Mouse (Mus musculus) lung, postnatal 14 days (tissue): Measurements from ENCODE around the gene March6.

Experiments used
- DNase-seq: peaks from one replicate; pipeline ENCODE4 v3.0.0; 2021

The March6 gene

DNA sequence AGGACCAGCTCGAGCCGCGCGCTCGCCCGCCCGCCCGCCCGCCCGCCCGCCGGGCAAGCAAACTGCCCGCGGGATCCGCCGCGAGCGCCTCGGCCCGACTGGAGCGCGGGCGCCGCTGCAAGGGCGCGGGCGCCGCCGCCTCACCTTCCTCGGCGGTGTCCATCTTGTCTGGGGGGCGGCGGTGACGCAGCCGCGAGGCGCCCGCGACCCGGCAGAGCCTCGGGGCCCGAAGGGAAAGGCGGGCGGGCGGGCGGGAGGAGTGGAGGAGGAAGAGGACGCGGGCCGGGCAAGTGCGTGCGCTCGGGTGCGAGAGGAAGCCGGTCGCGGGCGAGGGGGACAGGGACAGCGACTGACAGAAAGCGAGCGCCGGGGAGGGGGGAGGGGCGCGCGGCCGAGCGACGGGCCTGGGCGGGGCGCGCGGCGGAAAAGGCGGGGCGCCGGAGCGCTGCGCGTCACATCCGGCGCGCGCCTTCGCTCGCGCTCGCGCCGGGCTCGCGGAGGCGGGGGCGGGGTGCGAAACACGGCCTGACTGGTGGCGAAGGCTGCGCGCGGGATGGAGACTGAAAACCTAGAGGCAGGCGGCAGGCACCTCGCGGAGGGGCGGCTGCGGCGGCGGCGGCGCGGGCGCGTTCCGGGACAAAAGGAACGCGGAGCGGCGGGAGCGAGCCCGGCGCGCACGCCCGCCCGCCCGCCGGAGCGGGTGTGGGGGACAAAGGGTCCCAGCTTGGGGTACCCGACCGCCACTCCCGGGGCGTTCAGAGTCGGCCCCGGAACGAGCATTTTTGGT is at the start of gene March6:
March6 (minus strand) TSS at position 395 of the 787 bp plus-strand sequence.
- peak; percentile 91 for DNase-seq

- no peak for DNase-seq
These were observed 45.2 kb upstream of the March6 start for GRCm38 (mm10) chr15:31576076-31576475.

DNA sequence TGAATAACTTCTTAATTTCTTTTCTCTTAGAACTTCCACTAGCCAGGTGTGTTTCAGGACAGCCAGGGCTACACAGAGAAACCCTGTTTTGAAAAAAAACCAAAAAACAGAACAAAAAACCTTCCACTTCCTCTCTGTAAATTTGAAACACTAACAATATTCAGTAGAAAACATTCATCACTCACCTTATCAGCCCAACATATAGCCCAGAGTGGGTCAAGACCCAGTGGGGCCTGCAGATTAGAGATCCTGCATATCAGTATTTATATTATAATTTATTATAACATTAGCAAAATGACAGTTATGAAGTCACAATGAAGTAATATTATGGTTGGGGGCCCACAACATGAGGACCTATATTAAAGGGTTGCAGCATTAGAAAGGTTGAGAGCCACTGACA is 42.8 kb upstream of the March6 start:
- DNase-seq: no peak

DNA sequence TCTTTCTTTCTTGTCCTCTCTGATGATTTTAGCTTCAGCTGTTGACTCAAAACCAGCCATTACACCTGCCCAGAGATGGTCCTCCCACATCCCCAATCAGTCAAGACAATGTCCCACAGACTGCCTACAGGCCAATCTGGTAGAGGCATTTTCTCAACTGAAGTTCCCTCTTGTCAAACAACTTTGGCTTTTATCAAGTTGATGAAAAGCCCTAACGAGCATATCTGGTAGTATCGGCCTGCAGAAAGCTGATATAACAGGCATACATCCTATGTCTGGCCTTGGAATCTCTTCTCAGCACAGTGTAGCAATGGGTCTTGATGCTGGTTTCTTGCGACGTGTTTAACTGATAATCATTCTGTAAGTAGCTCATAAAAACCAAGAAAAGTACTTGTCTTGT is 42.4 kb upstream of the March6 start:
- DNase-seq: no peak

DNA sequence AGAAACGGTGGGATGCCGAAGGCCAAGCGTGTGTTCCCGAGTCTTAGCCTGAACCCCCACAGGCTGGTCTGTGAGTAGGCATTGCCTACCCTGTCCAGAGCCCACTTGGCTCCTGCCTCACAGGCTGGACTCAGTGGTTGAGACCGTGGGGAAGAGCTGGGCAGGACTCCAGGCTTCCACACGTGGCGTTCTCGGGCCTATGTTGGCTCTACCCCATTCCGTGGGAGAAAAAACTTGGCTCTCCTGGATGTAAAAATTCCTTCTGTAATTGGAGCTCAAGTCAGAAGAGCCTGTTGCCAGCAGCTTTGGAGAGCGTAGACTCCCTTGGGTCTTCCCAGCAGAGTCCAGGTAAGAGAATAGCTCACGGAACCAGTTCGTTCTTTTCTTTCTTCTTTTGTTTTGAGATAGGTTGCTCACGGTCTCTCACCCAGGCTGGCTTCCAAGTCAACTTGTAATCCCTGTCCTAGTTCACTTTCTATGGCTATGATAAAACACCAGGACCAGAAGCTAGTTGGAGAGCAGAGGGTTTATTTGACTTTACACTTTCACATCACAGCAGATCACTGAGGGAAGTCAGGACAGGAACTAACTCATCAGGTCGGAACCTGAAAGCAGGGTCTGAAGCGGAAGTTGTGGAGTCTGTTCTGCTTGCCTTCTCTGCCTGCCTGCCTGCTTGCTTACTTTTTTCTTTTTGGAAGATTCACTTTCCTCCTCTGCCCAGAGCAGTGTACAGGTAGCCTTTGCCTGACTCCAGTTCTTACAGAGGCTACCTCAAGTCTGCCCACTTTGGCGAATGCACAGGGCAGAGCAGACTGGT is 41.3 kb upstream of the March6 start:
- DNase-seq: no peak

DNA sequence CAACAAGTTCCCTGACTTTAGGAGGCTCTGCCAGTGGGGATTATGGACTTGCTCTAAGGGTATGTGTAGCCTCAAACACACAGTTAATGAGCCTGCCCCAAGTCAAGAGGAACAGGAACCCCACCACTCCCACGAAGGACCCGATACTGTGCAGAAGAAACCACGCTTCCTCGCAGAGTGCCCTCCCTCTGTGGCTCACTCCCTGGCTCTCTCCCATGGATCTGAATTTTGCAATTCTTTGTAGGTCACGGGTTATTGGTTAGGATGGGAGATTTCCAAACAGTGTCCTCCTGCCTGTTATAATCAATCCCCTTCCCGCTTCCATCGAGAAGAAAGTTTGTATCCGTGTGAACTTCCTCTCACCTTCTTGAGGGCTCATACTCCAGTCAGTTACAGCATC is 40.1 kb upstream of the March6 start:
- DNase-seq: no peak

DNA sequence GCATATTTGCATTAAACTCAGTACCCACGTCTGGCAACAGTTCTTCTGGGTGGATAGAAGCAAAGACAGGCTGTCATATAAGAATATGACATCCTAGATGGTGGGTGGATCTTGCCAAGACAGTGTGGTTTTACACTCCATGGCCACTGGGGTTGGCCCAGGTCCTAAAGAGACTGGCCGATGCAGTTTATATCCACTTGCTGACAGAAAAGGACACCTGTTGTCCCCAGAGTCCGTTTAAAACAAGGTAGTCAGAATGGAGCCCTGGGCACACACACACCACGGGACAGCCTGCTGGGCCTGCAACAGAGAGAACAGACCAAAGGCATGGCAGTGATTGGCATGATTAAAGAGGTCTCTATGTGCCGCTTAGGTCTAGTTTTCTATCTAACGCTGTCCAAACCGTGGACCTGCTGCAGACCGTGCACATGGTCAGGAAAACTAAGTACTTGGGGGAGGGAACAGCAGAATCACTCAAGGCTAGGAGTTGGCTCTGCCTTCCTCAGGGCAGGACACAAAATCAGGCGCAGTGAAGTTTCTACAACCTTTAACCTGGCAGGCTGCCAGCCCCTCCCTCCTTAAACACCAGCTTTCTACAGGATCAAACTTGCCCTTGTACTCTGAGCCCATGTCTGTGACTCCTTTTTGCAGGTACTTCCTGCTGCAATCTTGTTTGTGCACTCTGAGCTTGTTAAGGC is 38.6 kb upstream of the March6 start:
- peak; percentile 28 for DNase-seq

- peak; percentile 60 for DNase-seq
These were observed 37.7 kb upstream of the March6 start for GRCm38 (mm10) chr15:31568581-31568996.

DNA sequence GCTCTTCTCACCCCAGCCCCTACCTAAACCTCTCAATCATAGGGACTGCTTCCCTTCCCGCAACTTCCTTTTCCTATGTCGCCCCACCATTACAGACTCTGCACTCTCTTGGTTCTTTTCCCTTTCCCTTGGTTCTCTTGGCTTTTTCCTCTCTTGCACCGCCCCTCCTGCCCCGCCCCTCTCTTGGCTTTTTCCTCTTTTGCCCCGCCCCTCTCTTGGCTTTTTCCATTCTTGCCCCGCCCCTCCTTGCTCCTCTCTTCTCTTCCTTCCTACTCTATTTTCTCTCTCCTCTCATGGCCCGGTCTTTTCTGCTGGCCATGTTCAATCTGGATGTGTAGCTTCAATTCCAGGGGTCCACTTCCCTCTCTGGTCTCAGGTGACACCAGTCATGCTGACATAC is 36.6 kb upstream of the March6 start:
- no peak for DNase-seq

DNA sequence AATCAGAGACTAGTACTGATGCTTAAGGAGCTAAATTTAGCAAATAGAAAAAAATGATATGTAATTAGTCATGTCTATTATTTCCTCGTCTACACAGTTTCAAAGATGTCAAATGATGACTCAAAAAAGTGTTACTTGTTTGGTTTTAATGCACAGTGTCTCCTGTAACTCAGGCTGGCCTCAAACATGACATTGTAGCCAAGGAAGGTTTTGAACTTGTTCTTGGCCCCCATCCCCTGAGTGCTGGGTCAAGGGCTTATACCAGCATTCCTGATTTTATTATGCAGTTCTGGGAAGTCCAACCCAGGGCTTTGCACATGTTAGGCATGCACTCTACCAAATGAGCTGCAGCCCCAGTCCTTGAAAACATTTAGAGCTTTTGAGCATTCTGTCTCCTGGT is 34.9 kb upstream of the March6 start:
- DNase-seq: no peak

GRCm38 (mm10) chr15:31565184-31565583 is 34.3 kb upstream of the March6 start, which contains the start of gene Cmbl:
Gene Cmbl (plus strand): TSS chr15:31565389.
- DNase-seq: no peak

DNA sequence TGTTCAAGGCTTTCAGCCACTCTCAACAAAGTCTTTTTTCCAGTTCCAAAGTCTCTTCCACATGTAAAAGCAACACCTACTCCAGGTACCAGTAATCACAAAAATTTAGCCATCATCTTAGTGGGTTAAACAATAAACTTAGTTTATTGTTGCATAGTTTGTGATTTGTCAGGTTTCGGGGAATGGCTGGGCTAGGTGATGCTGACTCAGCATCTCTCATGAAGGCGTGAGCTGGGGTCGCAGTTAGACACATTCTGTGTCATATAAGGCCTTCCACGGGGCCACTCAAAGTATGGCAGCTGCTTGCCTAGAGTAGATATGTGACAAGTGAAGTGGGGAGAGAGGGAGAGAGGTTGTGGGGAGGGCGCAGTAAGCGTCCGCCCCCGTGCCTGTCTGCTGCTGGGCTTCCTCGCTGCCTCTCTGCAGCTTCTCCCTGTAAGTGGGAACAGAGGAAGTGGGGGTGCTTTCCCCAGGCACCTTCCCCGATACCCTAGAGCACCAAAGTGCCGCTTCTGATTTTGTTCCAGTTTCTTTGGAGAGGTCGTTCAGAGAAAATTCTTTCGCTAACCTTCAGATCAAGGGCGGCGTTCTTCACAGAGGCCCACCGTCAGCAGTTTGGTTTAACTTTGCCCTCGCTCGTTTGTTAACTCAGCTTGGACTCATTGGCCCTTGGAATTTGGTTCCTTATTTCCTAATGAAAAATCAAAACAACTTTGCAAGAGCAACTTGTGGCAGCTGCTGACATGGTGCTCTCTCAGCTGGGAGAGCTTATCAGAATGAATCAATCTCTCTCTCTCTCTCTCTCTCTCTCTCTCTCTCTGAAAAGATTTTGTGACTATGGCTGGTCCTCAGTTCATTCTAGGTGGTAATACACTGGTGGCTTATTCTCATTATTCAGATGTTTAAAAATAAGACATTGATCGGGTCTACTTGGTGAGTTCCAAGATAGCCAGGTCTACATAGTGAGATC is 33.0 kb upstream of the March6 start:
- DNase-seq: peak; percentile 21

GRCm38 (mm10) chr15:31562847-31563246 is 32.0 kb upstream of the March6 start:
- no peak for DNase-seq

DNA sequence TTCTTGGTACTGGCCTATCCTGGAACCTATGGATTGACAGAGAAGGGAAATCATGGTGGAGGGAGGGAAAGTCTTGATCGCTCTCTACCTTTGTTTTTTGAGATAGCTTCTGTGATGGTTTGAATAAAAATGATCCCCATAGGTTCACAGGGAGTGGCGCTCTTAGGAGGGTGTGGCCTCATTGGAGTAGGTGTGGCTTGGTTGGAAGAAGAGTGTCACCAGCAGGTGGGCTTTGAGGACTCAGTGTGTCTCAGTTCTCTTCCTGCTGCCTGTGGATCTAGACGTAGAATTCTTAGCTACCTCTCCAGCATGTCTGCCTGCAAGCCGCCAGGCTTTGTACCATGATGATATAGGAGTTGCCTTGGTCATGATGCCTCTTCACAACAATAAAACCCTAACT is 31.1 kb upstream of the March6 start:
- DNase-seq: no peak

DNA sequence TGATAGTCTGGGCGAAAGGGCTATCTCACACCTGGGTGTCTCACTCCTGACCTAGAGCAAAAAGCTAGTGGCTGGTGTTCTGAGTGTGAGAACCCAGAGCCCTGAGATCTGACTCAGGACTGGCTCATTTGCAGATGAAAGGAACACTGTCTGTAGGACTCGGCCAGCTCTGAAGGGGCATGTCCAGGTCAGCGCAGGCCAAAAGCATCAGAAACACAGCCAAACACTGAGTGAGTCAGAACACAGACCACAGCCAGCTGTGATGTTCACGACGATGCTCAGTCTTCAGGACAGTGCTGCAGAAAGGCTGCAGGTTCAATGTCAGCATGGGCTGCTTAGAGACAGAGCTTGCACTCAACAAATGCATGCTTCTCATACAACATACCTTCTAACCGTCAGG is 30.5 kb upstream of the March6 start:
- no peak for DNase-seq

GRCm38 (mm10) chr15:31554855-31555254 is 24.0 kb upstream of the March6 start:
- no peak for DNase-seq

DNA sequence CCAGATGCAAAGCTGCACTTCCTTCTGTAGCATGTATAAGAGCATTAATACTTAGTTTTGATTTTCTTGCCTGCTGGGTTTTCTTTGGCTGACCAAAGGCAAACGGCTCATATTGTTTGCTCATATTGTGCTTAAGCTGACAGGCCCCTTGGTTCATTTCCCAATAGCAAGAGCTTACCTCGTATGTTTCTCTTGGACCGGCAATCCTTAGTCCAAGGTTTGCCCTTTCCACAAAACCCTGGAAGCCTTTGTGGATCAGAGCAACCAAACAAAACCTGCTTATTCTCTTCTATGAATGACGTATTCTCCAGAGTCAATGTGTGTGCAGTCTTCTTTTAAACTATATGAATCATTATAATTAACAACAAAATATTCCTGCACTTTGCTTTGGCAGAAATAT is 19.5 kb upstream of the March6 start:
- DNase-seq: no peak

DNA sequence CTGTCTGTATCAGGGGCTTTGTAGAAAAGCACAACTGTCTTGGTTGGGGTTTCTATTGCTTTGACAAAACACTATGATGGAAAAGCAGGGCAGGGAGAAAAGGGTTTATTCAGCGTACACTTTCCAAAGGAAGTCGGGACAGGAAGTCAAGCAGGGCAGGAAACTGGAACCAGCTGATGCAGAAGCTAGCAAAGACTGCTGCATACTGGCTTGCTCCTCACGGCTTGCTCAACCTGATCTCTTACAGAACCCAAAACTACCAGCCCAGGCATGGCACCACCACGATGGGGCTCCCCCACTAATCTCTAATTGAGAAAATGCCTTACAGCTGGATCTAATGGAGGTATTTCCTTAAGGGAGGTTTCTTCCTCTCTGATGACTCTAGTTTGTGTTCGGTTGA is 16.6 kb upstream of the March6 start:
- DNase-seq: no peak

GRCm38 (mm10) chr15:31546291-31546690 is 15.4 kb upstream of the March6 start:
- no peak for DNase-seq

GRCm38 (mm10) chr15:31545058-31545457 is 14.2 kb upstream of the March6 start:
- no peak for DNase-seq

DNA sequence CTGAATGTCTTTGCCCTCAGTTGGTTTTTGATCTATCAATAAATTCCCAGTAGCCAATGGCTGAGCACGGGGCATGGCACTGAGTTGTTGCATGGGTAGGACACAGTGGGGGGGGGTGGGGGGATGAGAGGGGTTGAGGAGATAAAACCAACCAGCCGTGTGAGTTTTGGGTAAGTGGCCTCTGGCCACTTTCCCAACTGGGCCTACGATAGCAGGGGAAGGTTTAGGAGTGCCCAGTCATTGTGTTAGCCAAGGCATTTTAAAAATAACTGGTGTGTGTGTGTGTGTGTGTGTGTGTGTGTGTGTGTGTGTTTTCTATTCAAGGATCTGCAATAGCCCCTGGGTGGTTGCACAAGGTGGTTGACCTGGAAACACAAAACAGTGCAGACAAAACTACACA is 12.4 kb upstream of the March6 start:
- DNase-seq: no peak
